Mouse (Mus musculus): ENCODE measurements around the gene Vmn2r39. TPM values are rescaled to one million over a fixed set of nuclear protein-coding genes. Genes with fewer than 3 reads are reported as not detected.
"Not testable (repeated sequence)": the region's sequence is repeated elsewhere in the genome, so short reads cannot be mapped to it uniquely, and the experiment has no call there.

The Vmn2r39 gene
- polyA plus RNA-seq (2014; fragmentation: Nextera tagmentation; extraction: Ambion mirVana) = not detected in 2 replicates

- H3K9me3 ChIP-seq (ENCODE audit: control insufficient read depth, low read length); H3K4me3 ChIP-seq (ENCODE audit: low read depth, low read length); H3K4me2 ChIP-seq; H3K9ac ChIP-seq (ENCODE audit: low read length); H3K36me3 ChIP-seq (ENCODE audit: control insufficient read depth, insufficient read depth, low read length); H3K4me1 ChIP-seq (ENCODE audit: control insufficient read depth, insufficient read depth, low read length); ATAC-seq (ENCODE audit: low FRiP score); H3K27me3 ChIP-seq (ENCODE audit: control insufficient read depth, insufficient read depth, low read length); DNase-seq (ENCODE audit: low spot score, missing footprints); H3K27ac ChIP-seq (ENCODE audit: low read depth, low read length): not testable (repeated sequence)
Measured at GRCm38 (mm10) chr7:9030698-9031097, at the start of gene Vmn2r39. Gene Vmn2r39 (minus strand): TSS chr7:9030798.

- H3K36me3 ChIP-seq (ENCODE audit: control insufficient read depth, insufficient read depth, low read length); H3K27ac ChIP-seq (ENCODE audit: low read depth, low read length); DNase-seq (ENCODE audit: low spot score, missing footprints); H3K4me3 ChIP-seq (ENCODE audit: low read depth, low read length); ATAC-seq (ENCODE audit: low FRiP score); H3K4me1 ChIP-seq (ENCODE audit: control insufficient read depth, insufficient read depth, low read length); H3K9ac ChIP-seq (ENCODE audit: low read length); H3K27me3 ChIP-seq (ENCODE audit: control insufficient read depth, insufficient read depth, low read length); H3K9me3 ChIP-seq (ENCODE audit: control insufficient read depth, low read length); H3K4me2 ChIP-seq: not testable (repeated sequence)
- WGBS = 86% methylated on average over 4 of the region's 4 CpGs
Measured at GRCm38 (mm10) chr7:9065353-9065752, 34.8 kb upstream of the Vmn2r39 start.

Other genes with a start within 250 kb of the Vmn2r39 start
- not detected in 2 replicates for gene Vmn2r40, start 99.4 kb downstream of the Vmn2r39 start, polyA plus RNA-seq (2014; fragmentation: Nextera tagmentation; extraction: Ambion mirVana)
- not detected in 2 replicates for gene Vmn2r38, start 67.1 kb upstream of the Vmn2r39 start, polyA plus RNA-seq (2014; fragmentation: Nextera tagmentation; extraction: Ambion mirVana)
- gene Vmn2r37, start 192.9 kb upstream of the Vmn2r39 start, polyA plus RNA-seq (2014; fragmentation: Nextera tagmentation; extraction: Ambion mirVana) = not detected in 2 replicates

All from midbrain, embryonic 11.5 days (tissue).